Mouse (Mus musculus): ENCODE data around the gene Sema3f.

- TF ChIP-seq POLR2A (IDR thresholded peaks at IDR 0.05; ENCODE audit: borderline replicate concordance, extremely low read depth, insufficient read depth, insufficient read length, poor library complexity, severe bottlenecking) (no peak), CTCF (IDR thresholded peaks at IDR 0.05; ENCODE audit: borderline replicate concordance, extremely low read depth, insufficient read depth, insufficient read length) (no peak)
These were observed 37.0 kb upstream of the Sema3f start for GRCm38 (mm10) chr9:107747310-107747709.

Data from brain, embryonic 14.5 days (tissue).